Mouse (Mus musculus): ENCODE measurements around the gene Slc2a2. TPM values are rescaled to one million over a fixed set of nuclear protein-coding genes. Genes with fewer than 3 reads are reported as not detected.

Slc2a2 gene
- polyA plus RNA-seq (2016; fragmentation: Nextera tagmentation; extraction: Ambion mirVana): not detected in 2 replicates

DNA sequence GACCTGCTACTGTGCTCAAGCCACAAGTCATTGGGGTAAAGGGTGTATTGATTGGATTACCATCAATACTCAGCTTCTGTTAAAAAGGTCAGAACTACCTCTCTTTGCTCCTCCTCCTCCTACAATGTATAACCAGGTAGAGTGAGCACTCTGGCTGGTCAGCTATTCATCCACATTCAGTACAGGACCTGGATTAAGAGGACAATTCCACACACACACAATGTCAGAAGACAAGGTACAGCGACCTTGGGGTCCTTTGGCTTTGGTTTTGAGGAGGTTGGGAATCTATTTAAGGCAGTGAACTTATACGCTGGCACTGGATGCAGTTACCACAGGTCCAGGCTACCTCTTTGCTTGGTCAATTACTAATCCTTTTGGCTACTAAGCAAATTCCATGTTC is at the start of gene Slc2a2:
TSS of gene Slc2a2 (plus strand) at position 107 of the 400 bp plus-strand sequence.
- no peak within 1 kb of the TSS for H3K9ac ChIP-seq
- no peaks in the 10 kb centered on the region for H3K36me3 ChIP-seq (replicated peaks)
- H3K4me3 ChIP-seq (replicated peaks): no peak within 1 kb of the TSS
- WGBS: 78% methylated on average over 2 of the region's 2 CpGs
- no peaks in the 10 kb centered on the region for H3K9me3 ChIP-seq
- H3K4me2 ChIP-seq: no peak within 1 kb of the TSS
- no peak within 1 kb of the TSS for H3K27ac ChIP-seq
- no peaks in the 10 kb centered on the region; the same call in 1 of the 2 replicates for H3K4me1 ChIP-seq
- H3K27me3 ChIP-seq: no peaks in the 10 kb centered on the region
- ATAC-seq (ENCODE audit: low FRiP score): no peak

DNA sequence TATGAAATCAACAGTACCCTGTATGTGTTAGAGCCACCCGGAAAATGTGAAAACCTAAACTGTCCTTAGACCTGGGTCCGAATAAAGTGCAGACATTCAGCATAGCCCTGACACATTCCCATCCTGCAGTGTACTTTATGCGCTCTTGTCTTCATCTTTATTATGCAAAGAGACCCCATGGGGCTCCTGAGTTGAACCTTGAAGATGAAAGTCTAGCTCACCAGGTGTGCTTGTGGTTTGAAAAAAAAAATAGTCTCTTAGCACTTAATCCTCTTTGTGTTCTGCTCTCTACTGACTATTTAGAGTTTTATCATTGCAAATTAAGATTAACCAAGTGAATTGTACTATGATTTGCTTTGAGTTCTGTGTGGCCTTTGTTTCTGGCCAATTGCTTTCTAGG is 45.1 kb upstream of the Slc2a2 start:
- H3K4me3 ChIP-seq (replicated peaks): no peak overlapping the region
- no peak overlapping the region for H3K9ac ChIP-seq
- ATAC-seq (ENCODE audit: low FRiP score): no peak
- 43% methylated on average over 3 of the region's 3 CpGs for WGBS
- H3K27ac ChIP-seq: no peak overlapping the region
- no peaks in the 10 kb centered on the region for H3K27me3 ChIP-seq
- no peak overlapping the region for H3K4me2 ChIP-seq
- H3K4me1 ChIP-seq: 0 out of 2 replicates have a peak, but pooled peaks cover 3% of the 10 kb centered on the region
- H3K36me3 ChIP-seq (replicated peaks): peaks cover 22% of the 10 kb centered on the region; the same call in 1 of the 2 replicates
- no peaks in the 10 kb centered on the region for H3K9me3 ChIP-seq

GRCm38 (mm10) chr3:28653043-28653442 is 44.7 kb upstream of the Slc2a2 start:
- H3K9ac ChIP-seq: no peak overlapping the region
- no peak overlapping the region for H3K4me2 ChIP-seq
- peaks cover 3% of the 10 kb centered on the region; the same call in 1 of the 2 replicates for H3K4me1 ChIP-seq
- H3K36me3 ChIP-seq (replicated peaks): peaks cover 18% of the 10 kb centered on the region; the same call in 1 of the 2 replicates
- whole genome bisulfite sequencing: 74% methylated on average over 3 of the region's 3 CpGs
- no peaks in the 10 kb centered on the region for H3K9me3 ChIP-seq
- ATAC-seq (ENCODE audit: low FRiP score): no peak
- H3K27me3 ChIP-seq: no peaks in the 10 kb centered on the region
- H3K27ac ChIP-seq: no peak overlapping the region
- no peak overlapping the region for H3K4me3 ChIP-seq (replicated peaks)

DNA sequence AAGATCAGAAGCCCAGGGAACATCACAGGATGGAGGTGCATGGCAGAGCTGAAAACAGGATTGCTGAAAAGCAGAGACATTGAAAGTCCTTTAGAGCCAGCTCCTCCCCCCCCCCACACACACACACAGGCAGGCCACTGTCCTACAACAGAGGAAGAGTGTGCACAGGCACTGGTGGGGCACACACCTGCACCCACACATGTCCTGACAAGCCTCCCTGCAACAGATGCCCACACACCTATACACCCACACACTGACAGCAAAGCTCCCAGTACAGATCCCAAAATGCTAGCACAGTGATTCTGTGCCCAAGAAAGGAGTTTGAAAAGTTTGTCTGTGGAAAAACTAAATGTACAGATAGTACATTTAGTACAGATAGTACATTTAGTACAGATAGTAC is 43.0 kb upstream of the Slc2a2 start:
- Histone ChIP-seq H3K9ac (no peak overlapping the region), H3K27ac (no peak overlapping the region), H3K4me2 (no peak overlapping the region), H3K36me3 (replicated peaks) (peaks cover 17% of the 10 kb centered on the region; the same call in 1 of the 2 replicates), H3K4me1 (peaks cover 3% of the 10 kb centered on the region; the same call in 1 of the 2 replicates), H3K27me3 (no peaks in the 10 kb centered on the region), H3K9me3 (no peaks in the 10 kb centered on the region), H3K4me3 (replicated peaks) (no peak overlapping the region)
- ATAC-seq (ENCODE audit: low FRiP score): no peak

- Histone ChIP-seq H3K4me1 (no peaks in the 10 kb centered on the region; the same call in 1 of the 2 replicates), H3K4me3 (replicated peaks) (no peak overlapping the region), H3K9me3 (no peaks in the 10 kb centered on the region), H3K36me3 (replicated peaks) (peaks cover 13% of the 10 kb centered on the region; the same call in 1 of the 2 replicates), H3K27ac (no peak overlapping the region), H3K9ac (no peak overlapping the region), H3K27me3 (no peaks in the 10 kb centered on the region), H3K4me2 (no peak overlapping the region)
- 54% methylated on average over 1 of the region's 1 CpGs for WGBS
- no peak for ATAC-seq (ENCODE audit: low FRiP score)
Measured at GRCm38 (mm10) chr3:28658349-28658748, 39.4 kb upstream of the Slc2a2 start.

GRCm38 (mm10) chr3:28680851-28681250 is 16.9 kb upstream of the Slc2a2 start:
- Histone ChIP-seq H3K9ac (no peak overlapping the region), H3K27me3 (0 out of 2 replicates have a peak, but pooled peaks cover 3% of the 10 kb centered on the region), H3K27ac (no peak overlapping the region), H3K9me3 (no peaks in the 10 kb centered on the region), H3K36me3 (replicated peaks) (no peaks in the 10 kb centered on the region), H3K4me2 (no peak overlapping the region), H3K4me3 (replicated peaks) (no peak overlapping the region), H3K4me1 (no peaks in the 10 kb centered on the region)
- ATAC-seq (ENCODE audit: low FRiP score): no peak
- 73% methylated on average over 7 of the region's 7 CpGs for WGBS

GRCm38 (mm10) chr3:28681866-28682265 is 15.8 kb upstream of the Slc2a2 start:
- Histone ChIP-seq H3K9ac (no peak overlapping the region), H3K4me3 (replicated peaks) (no peak overlapping the region), H3K27ac (no peak overlapping the region), H3K27me3 (0 out of 2 replicates have a peak, but pooled peaks cover 3% of the 10 kb centered on the region), H3K36me3 (replicated peaks) (no peaks in the 10 kb centered on the region), H3K4me2 (no peak overlapping the region), H3K9me3 (no peaks in the 10 kb centered on the region), H3K4me1 (no peaks in the 10 kb centered on the region)
- ATAC-seq (ENCODE audit: low FRiP score): no peak
- 63% methylated on average over 6 of the region's 6 CpGs for WGBS

GRCm38 (mm10) chr3:28682411-28682810 is 15.3 kb upstream of the Slc2a2 start:
- WGBS: 82% methylated on average over 3 of the region's 3 CpGs
- no peak overlapping the region for H3K4me2 ChIP-seq
- H3K4me3 ChIP-seq (replicated peaks): no peak overlapping the region
- no peak overlapping the region for H3K27ac ChIP-seq
- H3K36me3 ChIP-seq (replicated peaks): no peaks in the 10 kb centered on the region
- H3K27me3 ChIP-seq: 0 out of 2 replicates have a peak, but pooled peaks cover 3% of the 10 kb centered on the region
- no peaks in the 10 kb centered on the region for H3K4me1 ChIP-seq
- H3K9ac ChIP-seq: no peak overlapping the region
- no peaks in the 10 kb centered on the region for H3K9me3 ChIP-seq
- no peak for ATAC-seq (ENCODE audit: low FRiP score)

DNA sequence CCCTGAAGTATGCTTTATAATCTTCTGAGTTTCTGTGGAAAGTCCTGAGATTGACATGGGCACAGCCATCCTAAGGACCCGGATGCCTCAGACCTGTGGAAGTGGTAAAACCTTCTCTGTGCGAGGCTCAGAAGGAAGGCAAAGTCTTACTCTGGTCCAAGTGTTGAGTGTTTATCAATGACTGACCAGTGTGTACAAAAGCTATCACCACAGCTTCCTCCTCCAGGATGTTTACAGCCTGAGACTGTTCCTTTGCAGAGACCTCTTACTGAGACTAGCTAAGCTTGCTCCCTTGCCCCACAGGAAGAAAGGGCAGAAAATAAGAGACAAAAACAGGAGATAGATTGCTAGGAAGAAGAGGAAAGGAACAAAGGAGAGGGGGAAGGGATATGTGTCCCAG is 12.2 kb upstream of the Slc2a2 start:
- Histone ChIP-seq H3K9ac (no peak overlapping the region), H3K4me2 (no peak overlapping the region), H3K36me3 (replicated peaks) (no peaks in the 10 kb centered on the region), H3K27ac (no peak overlapping the region), H3K27me3 (0 out of 2 replicates have a peak, but pooled peaks cover 3% of the 10 kb centered on the region), H3K9me3 (no peaks in the 10 kb centered on the region), H3K4me3 (replicated peaks) (no peak overlapping the region), H3K4me1 (no peaks in the 10 kb centered on the region)
- WGBS: 90% methylated on average over 2 of the region's 2 CpGs
- ATAC-seq (ENCODE audit: low FRiP score): no peak

- no peaks in the 10 kb centered on the region for H3K27me3 ChIP-seq
- no peak for ATAC-seq (ENCODE audit: low FRiP score)
- no peak overlapping the region for H3K9ac ChIP-seq
- no peaks in the 10 kb centered on the region; the same call in 1 of the 2 replicates for H3K4me1 ChIP-seq
- 95% methylated on average over 5 of the region's 5 CpGs for WGBS
- H3K4me2 ChIP-seq: no peak overlapping the region
- H3K4me3 ChIP-seq (replicated peaks): no peak overlapping the region
- H3K27ac ChIP-seq: no peak overlapping the region
- no peaks in the 10 kb centered on the region for H3K36me3 ChIP-seq (replicated peaks)
- no peaks in the 10 kb centered on the region for H3K9me3 ChIP-seq
Measured at GRCm38 (mm10) chr3:28694811-28695210, 2.9 kb upstream of the Slc2a2 start.

DNA sequence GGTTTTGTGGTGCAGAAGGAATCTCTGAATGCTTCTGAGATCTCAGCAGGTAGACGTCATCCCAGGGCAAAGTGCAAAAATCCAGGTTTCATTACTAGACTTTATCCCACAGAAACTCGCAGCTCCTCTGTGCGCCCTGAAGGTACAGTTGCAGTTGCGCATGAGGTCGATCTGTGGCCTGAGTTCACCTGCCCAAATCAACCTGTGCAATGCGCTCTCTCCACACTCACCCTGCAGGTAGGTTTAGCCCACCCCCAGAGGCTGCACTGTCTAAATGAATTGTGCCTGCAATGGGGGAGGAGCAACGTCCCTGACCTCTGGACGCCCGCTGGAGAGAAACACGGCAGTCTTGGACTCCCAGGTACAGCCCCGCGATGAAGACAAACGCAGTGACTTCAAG is 2.1 kb upstream of the Slc2a2 start:
- ATAC-seq (ENCODE audit: low FRiP score): no peak
- Histone ChIP-seq H3K36me3 (replicated peaks) (no peaks in the 10 kb centered on the region), H3K27ac (no peak overlapping the region), H3K4me2 (no peak overlapping the region), H3K4me1 (no peaks in the 10 kb centered on the region; the same call in 1 of the 2 replicates), H3K4me3 (replicated peaks) (no peak overlapping the region), H3K9me3 (no peaks in the 10 kb centered on the region), H3K9ac (no peak overlapping the region), H3K27me3 (no peaks in the 10 kb centered on the region)
- WGBS: 86% methylated on average over 13 of the region's 13 CpGs

GRCm38 (mm10) chr3:28696162-28696561 is 1.5 kb upstream of the Slc2a2 start:
- 90% methylated on average over 9 of the region's 10 CpGs for WGBS
- no peak overlapping the region for H3K27ac ChIP-seq
- no peak overlapping the region for H3K9ac ChIP-seq
- no peak overlapping the region for H3K4me2 ChIP-seq
- H3K27me3 ChIP-seq: no peaks in the 10 kb centered on the region
- no peak for ATAC-seq (ENCODE audit: low FRiP score)
- no peaks in the 10 kb centered on the region; the same call in 1 of the 2 replicates for H3K4me1 ChIP-seq
- no peak overlapping the region for H3K4me3 ChIP-seq (replicated peaks)
- no peaks in the 10 kb centered on the region for H3K36me3 ChIP-seq (replicated peaks)
- H3K9me3 ChIP-seq: no peaks in the 10 kb centered on the region

- Histone ChIP-seq H3K27ac (no peak overlapping the region), H3K27me3 (no peaks in the 10 kb centered on the region), H3K9me3 (no peaks in the 10 kb centered on the region), H3K4me2 (no peak overlapping the region), H3K4me1 (no peaks in the 10 kb centered on the region; the same call in 1 of the 2 replicates), H3K9ac (no peak overlapping the region), H3K36me3 (replicated peaks) (no peaks in the 10 kb centered on the region), H3K4me3 (replicated peaks) (no peak overlapping the region)
- ATAC-seq (ENCODE audit: low FRiP score): no peak
- WGBS: 81% methylated on average over 4 of the region's 4 CpGs
Measured at GRCm38 (mm10) chr3:28699601-28700000, 1.9 kb downstream of the Slc2a2 start.

Data from forebrain, embryonic 12.5 days (tissue).